ENCODE assay signal across 18 mouse cellular contexts in the genomic region with DNA sequence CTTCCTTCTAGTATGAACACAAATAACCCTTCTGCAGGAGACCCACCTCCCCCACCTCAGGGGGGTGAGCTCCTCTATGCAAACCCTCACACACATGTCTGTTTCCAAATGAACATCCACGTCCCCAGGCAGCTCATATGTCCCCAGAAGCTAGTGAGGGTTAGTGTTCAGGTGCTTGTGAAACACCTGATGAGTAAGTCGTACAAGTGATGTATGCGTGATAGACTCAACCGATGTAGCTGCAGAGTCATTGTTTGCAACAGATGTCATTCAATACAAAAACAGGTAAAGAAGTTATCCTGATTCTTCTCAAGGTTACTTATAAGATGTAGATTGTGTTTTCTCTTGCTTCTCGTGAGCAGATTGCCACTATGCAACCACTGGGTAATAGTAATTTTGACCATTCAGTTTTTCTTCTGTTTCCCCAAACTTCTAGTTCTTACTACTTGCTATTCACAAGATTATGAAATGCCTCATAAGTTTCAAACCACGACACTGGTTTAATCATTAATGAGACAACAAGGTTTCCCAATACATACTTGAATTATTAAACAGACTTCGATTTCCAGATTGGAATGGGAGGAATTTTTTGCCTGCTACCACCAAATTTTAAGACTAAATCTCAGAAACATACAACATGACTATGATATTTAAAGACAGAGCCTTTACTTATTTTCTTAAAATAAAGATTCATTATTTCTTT. TPM values are rescaled to one million over a fixed set of nuclear protein-coding genes. Genes with fewer than 3 reads are reported as not detected.
"Had no signal": no experiment of that assay in that cellular context is flagged by ENCODE, and none has a peak within 500 bp of the region (broad histone marks: within the 10 kb centered on the region; RNA-seq: fewer than 3 reads in every experiment).

No protein-coding gene starts in this region.

- H3K9me3 ChIP-seq: midbrain, embryonic 10.5 days; midbrain, embryonic 13.5 days; neural tube, embryonic 13.5 days; neural tube, embryonic 15.5 days had no signal

- H3K27ac ChIP-seq: midbrain, embryonic 10.5 days; midbrain, embryonic 13.5 days; neural tube, embryonic 13.5 days; neural tube, embryonic 15.5 days had no signal

- H3K27me3 ChIP-seq: neural tube, embryonic 15.5 days had no signal

- H3K4me2 ChIP-seq: lung, embryonic 14.5 days; midbrain, embryonic 13.5 days; neural tube, embryonic 13.5 days; neural tube, embryonic 15.5 days had no signal

- ATAC-seq: midbrain, embryonic 13.5 days; midbrain, embryonic 16.5 days had no signal

- H3K9ac ChIP-seq: lung, embryonic 14.5 days; midbrain, embryonic 13.5 days; neural tube, embryonic 13.5 days; neural tube, embryonic 15.5 days had no signal

- H3K36me3 ChIP-seq: midbrain, embryonic 10.5 days; midbrain, embryonic 13.5 days; neural tube, embryonic 13.5 days; neural tube, embryonic 15.5 days had no signal

- H3K4me1 ChIP-seq: midbrain, embryonic 13.5 days; neural tube, embryonic 13.5 days; neural tube, embryonic 15.5 days had no signal

- H3K4me3 ChIP-seq: midbrain, embryonic 10.5 days; midbrain, embryonic 13.5 days; myocyte; neural tube, embryonic 13.5 days; neural tube, embryonic 15.5 days had no signal

- DNase-seq: lung, adult 18-20 months; lung, embryonic 14.5 days; lung, postnatal 10 days; lung, postnatal 4 days; right cerebral cortex, adult 18-20 months; right cerebral cortex, postnatal 25 days; right cerebral cortex, postnatal 4 days; spleen, adult 18-20 months; thymus, adult 18-20 months; thymus, postnatal 14 days; thymus, postnatal 36 days had no signal

RNA-seq across cellular contexts. Expression of a gene that starts 6.9 kb away (rescaled TPM):
- total RNA-seq: megakaryocyte-erythroid progenitor cell, adult 5-6 weeks had no signal
